Mouse (Mus musculus) embryonic stem cell, embryonic (primary cell): ENCODE measurements around the gene Habp2.

Source experiments
- CTCF ChIA-PET, 4 experiments: fragments of 300-600 bp in 2 of 4; fragments of 350-600 bp in 2 of 4; sonication (Branson Sonifier 250); formaldehyde crosslinking; loops; one replicate each; lab custom pipeline; 2022; ENCODE audit warnings: inconsistent platforms in 2 of 4; lab: Charles Lee
- POLR2A ChIA-PET, 4 experiments: fragments of 300-600 bp in 2 of 4; fragments of 350-600 bp in 2 of 4; sonication (Branson Sonifier 250); formaldehyde crosslinking; loops; one replicate each; lab custom pipeline; 2022; ENCODE audit warnings: antibody characterized with exemption in 4 of 4, inconsistent platforms in 1 of 4; lab: Charles Lee

Habp2 gene

DNA sequence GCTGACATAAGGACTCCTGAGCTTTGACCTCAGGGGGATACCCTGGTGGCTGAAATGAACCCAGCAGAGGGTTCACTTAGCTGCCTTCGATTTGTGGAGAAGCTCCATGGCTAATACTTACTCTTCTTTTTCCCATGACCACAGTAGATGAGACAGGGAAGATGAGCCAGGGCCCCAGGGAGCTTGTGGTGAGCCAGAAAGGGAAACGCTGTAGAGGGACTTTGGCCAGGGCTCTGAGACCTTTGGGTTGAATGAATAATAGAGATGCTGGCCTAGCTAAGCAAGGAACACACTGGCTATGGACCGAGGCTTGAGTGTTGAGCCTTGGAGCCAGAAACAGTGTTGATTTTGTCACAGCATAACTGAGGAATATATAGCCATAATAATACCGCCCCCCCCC lies 1.5 kb downstream of the Habp2 start:
- POLR2A ChIA-PET: no interaction called here

DNA sequence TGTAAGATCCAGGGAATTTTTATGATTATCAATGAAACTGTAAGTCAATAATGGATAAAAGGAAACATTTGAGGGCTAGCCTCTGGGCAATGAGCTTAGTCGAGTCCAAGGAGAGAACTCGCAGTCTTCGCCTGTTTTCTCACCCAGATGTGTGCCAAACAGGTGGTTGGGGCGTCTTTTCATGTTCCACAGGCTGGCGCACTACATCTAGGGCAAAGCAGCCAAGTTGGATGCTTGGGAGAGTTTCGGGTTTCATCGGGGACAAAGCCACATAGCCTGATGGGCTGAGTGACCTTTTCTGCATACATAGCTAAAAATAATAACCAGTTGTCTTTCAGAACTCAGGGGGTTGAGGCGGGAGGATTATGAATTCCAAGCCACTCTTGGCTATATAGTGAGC lies 2.7 kb downstream of the Habp2 start:
- POLR2A ChIA-PET: interaction anchor here in 1 of 4 experiments (0.6 kb wide), 1 partner anchor 804 kb away, joined by 3 read pairs; no protein-coding TSS in a partner anchor
- CTCF ChIA-PET: interaction anchor here in 1 of 4 experiments (1.2 kb wide), 1 partner anchor 12 kb away, joined by 3 read pairs; no protein-coding TSS in a partner anchor

More for the DNA sequence above, 1.5 kb downstream of the Habp2 start:
- CTCF ChIA-PET: interaction anchor here in 1 of 4 experiments (0.6 kb wide), 2 partner anchors 515 to 951 kb away, joined by 3 read pairs; no protein-coding TSS in a partner anchor

DNA sequence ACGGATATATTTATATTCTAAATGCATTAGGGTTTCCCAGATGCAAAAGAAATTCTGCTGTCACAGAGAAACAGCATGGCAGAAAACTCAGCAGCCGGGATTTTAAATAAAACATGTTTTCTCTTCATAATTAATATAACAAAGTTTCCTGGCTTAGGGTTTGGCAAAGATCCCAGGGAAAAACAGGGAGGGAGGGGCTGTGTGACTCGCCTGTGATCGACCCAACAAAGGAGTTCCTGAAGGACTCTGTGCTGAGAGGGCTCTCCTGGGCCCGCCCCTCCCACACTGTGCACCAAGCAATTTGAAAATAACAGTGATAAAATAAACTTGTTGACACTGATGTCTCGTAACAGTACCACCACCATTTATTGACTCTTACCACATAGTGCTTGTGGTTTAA lies 5.0 kb downstream of the Habp2 start:
- CTCF ChIA-PET: interaction anchor here (0.5 to 1.1 kb wide), 5 partner anchors 8 to 90 kb away, joined by 3 to 10 read pairs (median 4); no protein-coding TSS in a partner anchor
- POLR2A ChIA-PET: interaction anchor here in 2 of 4 experiments (0.5 to 1.4 kb wide), 2 partner anchors 43 to 569 kb away, joined by 3 to 4 read pairs; no protein-coding TSS in a partner anchor

GRCm38 (mm10) chr19:56292335-56292734 lies 5.4 kb downstream of the Habp2 start:
- POLR2A ChIA-PET: interaction anchor here in 2 of 4 experiments (0.5 to 1.4 kb wide), 2 partner anchors 43 to 569 kb away, joined by 3 to 4 read pairs; no protein-coding TSS in a partner anchor

DNA sequence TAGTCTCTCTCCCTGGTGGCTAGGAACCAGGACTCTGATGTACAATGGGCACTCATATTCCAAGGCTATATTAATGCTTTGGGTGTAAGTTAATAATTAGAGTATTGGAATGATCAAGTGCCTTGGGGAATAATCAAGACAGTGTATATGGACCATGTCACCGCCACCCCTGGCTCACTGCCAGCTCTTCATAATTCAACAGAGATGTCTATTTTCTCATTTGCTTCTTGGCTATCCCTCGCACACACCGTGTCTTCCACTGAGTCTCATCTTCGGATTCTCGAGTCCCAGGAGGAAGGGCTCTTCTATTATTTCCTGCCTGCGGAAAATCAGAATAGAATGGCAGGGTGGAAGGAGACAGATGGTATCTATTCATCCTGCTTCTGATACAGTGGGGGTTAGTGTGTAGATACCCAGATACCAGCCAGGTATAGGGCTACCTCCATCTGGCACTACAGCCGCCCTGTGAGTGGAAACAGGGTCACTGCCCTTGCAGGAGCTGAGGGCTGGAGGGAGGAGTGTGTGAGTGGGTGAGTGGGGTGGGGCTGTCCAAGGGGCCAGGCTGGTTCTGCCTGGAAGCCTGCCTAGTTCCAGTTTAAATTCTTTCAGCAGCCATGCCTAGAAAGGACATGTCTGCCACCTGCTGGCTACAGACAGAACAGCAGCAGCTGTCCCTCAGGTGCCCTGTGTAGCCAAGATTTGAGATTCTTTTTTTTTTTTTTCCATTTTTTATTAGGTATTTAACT lies 7.9 kb downstream of the Habp2 start:
- POLR2A ChIA-PET: no interaction called here
- CTCF ChIA-PET: interaction anchor here in 3 of 4 experiments (0.5 to 1.4 kb wide), 12 partner anchors 12 to 699 kb away, joined by 3 to 6 read pairs (median 3); no protein-coding TSS in a partner anchor

More at GRCm38 (mm10) chr19:56292335-56292734, 5.4 kb downstream of the Habp2 start:
- CTCF ChIA-PET: interaction anchor here (0.5 to 1.1 kb wide), 7 partner anchors 9 to 766 kb away, joined by 3 to 10 read pairs (median 3); no protein-coding TSS in a partner anchor

DNA sequence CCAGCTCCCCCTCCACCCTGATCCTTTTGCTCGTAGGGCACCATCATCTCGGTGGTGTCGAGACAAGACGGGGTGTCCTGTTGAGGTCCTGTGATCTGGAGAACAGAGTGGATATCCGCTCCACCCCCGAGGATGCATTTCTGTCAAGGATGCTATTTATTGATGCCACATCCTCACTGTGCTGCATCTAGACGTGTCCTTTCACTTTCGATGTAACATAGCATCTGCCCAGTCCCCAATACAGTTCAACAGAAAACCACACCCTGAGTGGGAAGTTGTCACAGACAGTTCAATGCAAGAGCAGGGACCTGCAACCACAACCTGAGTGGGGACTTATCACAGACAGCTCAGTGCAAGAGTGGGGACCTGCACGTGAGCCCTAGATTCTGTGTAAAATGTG lies 9.7 kb downstream of the Habp2 start:
- ChIA-PET CTCF (no interaction called here), POLR2A (no interaction called here)

DNA sequence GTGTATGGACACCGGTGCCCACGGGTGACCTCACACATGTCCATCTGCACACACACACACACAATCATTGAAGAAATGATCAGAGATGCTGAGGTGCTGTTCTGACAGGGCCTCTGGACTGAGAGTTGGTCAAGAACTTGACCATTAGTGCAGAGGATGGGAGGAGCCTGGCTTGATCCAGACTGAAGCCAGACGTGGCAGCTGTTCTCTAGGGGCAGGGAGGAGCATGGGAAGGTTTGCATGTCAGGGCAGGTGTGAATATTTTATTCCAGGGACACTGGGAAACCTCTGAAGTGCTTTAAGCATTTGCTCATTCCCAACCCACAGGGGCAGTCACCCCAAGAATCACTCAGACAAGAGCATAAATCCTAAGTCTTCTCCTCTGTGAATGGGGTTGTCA lies 10.3 kb downstream of the Habp2 start:
- ChIA-PET POLR2A (no interaction called here), CTCF (no interaction called here)

DNA sequence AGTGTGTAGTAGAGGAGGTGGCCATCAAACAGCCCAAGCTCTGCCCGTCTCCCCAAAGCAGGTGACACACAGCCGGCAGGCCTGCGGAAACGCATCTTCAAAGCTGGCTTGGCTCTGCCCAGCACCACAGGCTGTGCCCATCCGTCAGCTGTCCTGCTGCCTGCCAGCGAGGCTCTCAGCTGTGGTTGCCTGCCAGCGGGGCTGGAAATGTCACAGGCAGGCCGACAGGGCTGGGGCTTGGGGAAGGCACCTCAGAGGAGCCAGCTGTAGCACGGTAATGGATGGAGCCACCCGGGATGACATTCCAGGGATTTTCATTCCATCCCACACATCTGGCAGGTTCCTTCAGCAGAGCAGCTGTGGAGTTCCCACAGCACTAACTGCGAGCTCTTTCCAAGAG lies 13.9 kb downstream of the Habp2 start:
- CTCF ChIA-PET: no interaction called here

DNA sequence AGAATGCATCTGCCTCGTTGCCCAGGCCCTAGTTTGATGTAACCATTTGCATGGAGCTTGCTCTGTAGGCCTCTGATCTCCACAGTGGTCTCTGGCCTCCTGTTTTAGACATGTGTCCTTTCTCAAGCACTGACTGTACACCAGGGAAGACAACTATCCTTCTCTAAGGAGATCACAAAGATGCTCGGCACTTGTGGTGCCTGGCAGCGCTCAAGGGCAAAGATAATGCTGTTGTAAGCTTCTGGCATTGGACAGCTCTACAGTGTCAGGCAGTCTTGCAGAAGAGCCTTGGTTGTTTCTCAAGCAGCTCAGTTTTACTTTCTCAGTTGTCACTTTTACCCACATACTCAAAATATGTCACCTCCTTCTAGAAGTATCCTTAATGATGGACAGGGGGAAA lies 29.6 kb downstream of the Habp2 start:
- POLR2A ChIA-PET: interaction anchor here in 1 of 4 experiments (1.2 kb wide), 1 partner anchor 9 kb away, joined by 3 read pairs; no protein-coding TSS in a partner anchor
- CTCF ChIA-PET: no interaction called here

More for the DNA sequence above, 13.9 kb downstream of the Habp2 start:
- POLR2A ChIA-PET: no interaction called here

DNA sequence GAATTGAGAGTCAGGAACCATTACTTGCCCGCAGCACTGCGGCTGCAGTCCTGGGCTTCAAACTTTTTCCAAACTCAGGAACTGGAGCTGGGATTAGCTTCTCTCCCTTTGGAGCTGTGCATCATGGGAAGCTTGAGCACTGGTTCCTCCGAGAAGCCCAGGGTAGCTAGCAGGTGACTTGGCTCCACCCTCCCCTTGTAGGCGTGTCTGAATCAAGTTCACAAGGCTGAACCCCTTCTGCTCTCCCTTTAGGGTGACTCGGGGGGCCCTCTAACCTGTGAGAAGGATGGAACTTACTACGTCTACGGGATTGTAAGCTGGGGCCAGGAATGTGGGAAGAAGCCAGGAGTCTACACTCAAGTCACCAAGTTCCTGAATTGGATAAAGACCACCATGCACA lies 32.3 kb downstream of the Habp2 start:
- ChIA-PET CTCF (no interaction called here), POLR2A (interaction anchor here in 1 of 4 experiments (1.0 kb wide), 1 partner anchor 11 kb away, joined by 3 read pairs; no protein-coding TSS in a partner anchor)

- POLR2A ChIA-PET: interaction anchor here in 1 of 4 experiments (1.0 kb wide), 1 partner anchor 11 kb away, joined by 3 read pairs; no protein-coding TSS in a partner anchor
- CTCF ChIA-PET: no interaction called here
Measured at GRCm38 (mm10) chr19:56319629-56320028, 32.7 kb downstream of the Habp2 start.

GRCm38 (mm10) chr19:56320186-56320860 lies 33.4 kb downstream of the Habp2 start:
- POLR2A ChIA-PET: interaction anchor here in 1 of 4 experiments (1.0 kb wide), 1 partner anchor 12 kb away, joined by 3 read pairs; no protein-coding TSS in a partner anchor
- CTCF ChIA-PET: no interaction called here

DNA sequence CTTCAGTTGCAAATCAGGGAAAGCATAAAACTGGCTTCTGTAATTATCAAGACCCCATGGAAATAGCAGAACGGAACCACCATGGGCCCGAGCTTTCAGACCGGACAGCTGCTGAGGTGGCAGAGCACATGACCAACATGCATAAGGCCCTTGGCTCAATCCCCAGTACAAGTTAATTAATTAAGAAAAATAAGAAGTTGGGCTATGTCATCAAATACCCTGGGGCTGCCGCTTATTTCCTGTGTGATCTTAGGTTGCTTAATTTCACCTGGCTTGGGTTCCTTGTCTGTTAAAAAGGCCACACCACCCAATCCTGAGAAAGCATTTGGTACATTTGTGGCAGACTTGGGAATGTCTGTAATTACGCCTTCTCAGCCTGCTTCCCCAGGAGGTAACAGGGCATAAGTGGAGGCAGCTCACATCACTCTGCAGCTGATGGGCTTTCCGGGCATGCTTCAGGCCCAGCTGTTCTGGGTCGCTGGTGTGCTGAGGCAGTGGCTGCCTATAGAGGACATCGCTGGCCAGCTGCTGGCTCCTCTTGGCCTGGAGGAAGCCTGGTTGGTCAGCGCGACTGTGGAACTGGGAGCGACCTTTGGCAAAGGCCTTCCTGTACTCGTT lies 34.5 kb downstream of the Habp2 start:
- CTCF ChIA-PET: no interaction called here
- POLR2A ChIA-PET: no interaction called here

DNA sequence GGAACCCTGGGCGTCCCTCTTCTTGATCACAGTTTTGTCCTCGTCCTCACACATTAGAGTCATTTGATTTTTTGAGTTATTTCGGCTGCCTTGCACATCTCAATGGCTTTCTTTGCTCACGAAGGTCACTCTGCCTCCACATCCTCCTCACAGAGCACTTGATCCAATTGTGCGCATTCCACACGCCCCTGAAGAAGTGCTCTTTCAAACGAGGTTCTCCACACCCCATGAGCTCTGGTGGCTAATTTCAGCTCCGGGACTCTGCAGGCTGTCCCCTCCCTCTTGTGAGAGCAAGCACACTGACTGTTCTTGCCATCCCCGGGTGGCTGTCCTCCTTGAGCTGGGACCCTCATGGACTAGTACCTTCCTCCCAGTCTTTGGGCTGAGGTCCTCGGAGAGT lies 38.7 kb downstream of the Habp2 start:
- CTCF ChIA-PET: no interaction called here
- POLR2A ChIA-PET: interaction anchor here in 1 of 4 experiments (1.0 kb wide), 1 partner anchor 9 kb away, joined by 3 read pairs; no protein-coding TSS in a partner anchor

DNA sequence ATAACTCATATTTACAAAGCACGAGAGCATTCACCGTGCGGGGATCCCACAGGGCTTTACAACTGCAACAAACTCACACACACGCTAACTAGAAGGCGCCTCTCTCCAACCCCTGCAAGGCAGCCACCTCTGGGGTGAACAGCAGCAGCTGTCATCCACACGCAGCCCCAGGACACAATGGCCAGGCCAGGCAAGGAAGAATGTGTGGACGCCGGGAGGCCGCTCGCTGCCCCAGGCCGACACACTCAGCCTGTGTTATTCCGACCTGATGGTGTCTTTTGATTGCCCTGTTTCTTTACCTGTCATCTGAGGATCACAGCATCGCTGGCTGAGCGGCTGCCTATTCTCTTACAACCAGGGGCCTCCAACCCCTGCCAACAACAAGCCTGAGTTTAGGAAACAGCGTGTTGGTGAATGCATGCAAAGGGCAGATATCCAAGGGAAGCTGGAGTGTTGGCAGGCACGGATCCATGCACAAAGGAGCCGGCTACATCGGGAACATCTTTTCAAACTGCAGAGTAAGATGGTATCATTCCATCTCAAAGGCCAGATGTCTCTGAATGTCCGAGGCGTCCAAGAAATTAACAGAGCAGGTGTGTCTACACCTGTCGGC lies 39.4 kb downstream of the Habp2 start:
- POLR2A ChIA-PET: interaction anchor here in 2 of 4 experiments (0.7 to 1.0 kb wide), 2 partner anchors 10 to 81 kb away, joined by 3 to 4 read pairs; no protein-coding TSS in a partner anchor
- CTCF ChIA-PET: no interaction called here

- ChIA-PET POLR2A (no interaction called here), CTCF (interaction anchor here in 1 of 4 experiments (0.6 kb wide), 1 partner anchor 37 kb away, joined by 3 read pairs; no protein-coding TSS in a partner anchor)
Measured at GRCm38 (mm10) chr19:56336321-56336720, 49.4 kb downstream of the Habp2 start.

- ChIA-PET CTCF (interaction anchor here in 3 of 4 experiments (0.6 kb wide), 3 partner anchors 36 to 59 kb away, joined by 3 to 4 read pairs (median 3); no protein-coding TSS in a partner anchor), POLR2A (no interaction called here)
Measured at GRCm38 (mm10) chr19:56336826-56337225, 49.9 kb downstream of the Habp2 start.

DNA sequence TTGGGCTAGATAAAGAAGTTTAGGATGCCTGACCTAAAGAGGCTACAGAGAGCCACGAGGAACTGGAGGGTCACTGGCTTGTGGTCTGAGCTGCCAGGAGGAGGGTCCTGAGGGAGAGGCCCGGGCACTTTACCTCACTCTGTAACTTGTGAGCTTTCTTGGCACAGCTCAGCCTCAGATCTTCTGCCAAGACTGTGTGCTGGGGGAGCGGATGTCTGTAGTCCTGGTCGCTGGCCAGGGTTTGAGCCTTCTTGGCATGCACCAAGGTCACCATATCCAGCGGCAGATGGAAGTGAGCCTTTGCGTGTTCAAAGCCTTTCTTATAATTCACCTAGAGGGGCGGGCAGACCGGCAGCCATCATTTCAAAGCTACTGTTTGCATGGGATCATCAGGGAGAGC lies 55.1 kb downstream of the Habp2 start:
- ChIA-PET POLR2A (no interaction called here), CTCF (no interaction called here)
